Mouse (Mus musculus): ENCODE data around the gene Tubgcp6. TPM values are rescaled to one million over a fixed set of nuclear protein-coding genes. Genes with fewer than 3 reads are reported as not detected.
A peak's percentile ranks its signal among the peaks of the same experiment; 100 is the strongest.

Gene Tubgcp6
- polyA plus RNA-seq, 1 experiment from 2014 or later: 15.4 TPM

GRCm38 (mm10) chr15:89140048-89140658 is 17.2 kb upstream of the Tubgcp6 start:
- Histone ChIP-seq H3K9me3 (no peaks in the 10 kb centered on the region), H3K4me3 (peak overlapping the region; percentile 67), H3K27ac (peak overlapping the region; percentile 85), H3K27me3 (ENCODE audit: insufficient read depth, poor library complexity, severe bottlenecking) (peaks cover 63% of the 10 kb centered on the region), H3K36me3 (peaks cover 7% of the 10 kb centered on the region; the same call in 1 of the 2 replicates), H3K4me1 (peaks cover 46% of the 10 kb centered on the region)
- DNase-seq (ENCODE audit: low spot score): no peak
- under 1% methylated on average over 53 of the region's 53 CpGs for WGBS

- H3K27me3 ChIP-seq (ENCODE audit: insufficient read depth, poor library complexity, severe bottlenecking): peaks cover 47% of the 10 kb centered on the region
- WGBS: 83% methylated on average over 6 of the region's 6 CpGs
Measured at GRCm38 (mm10) chr15:89138531-89138930, 15.6 kb upstream of the Tubgcp6 start.

GRCm38 (mm10) chr15:89138046-89138405 is 15.1 kb upstream of the Tubgcp6 start:
- H3K9me3 ChIP-seq: no peaks in the 10 kb centered on the region
- 78% methylated on average over 7 of the region's 7 CpGs for WGBS
- DNase-seq (ENCODE audit: low spot score): no peak
- 0 out of 2 replicates have a peak overlapping the region, but pooled peaks have one; percentile 5 for H3K4me3 ChIP-seq
- H3K27ac ChIP-seq: peak overlapping the region; percentile 69
- peaks cover 16% of the 10 kb centered on the region for H3K36me3 ChIP-seq
- H3K4me1 ChIP-seq: peaks cover 46% of the 10 kb centered on the region
- H3K27me3 ChIP-seq (ENCODE audit: insufficient read depth, poor library complexity, severe bottlenecking): peaks cover 42% of the 10 kb centered on the region

More at GRCm38 (mm10) chr15:89138531-89138930, 15.6 kb upstream of the Tubgcp6 start:
- Histone ChIP-seq H3K27ac (no peak overlapping the region), H3K4me3 (no peak overlapping the region), H3K4me1 (peaks cover 46% of the 10 kb centered on the region), H3K9me3 (no peaks in the 10 kb centered on the region), H3K36me3 (peaks cover 14% of the 10 kb centered on the region; the same call in 1 of the 2 replicates)
- DNase-seq (ENCODE audit: low spot score): no peak

GRCm38 (mm10) chr15:89137378-89138045 is 14.6 kb upstream of the Tubgcp6 start:
- peak overlapping the region; percentile 39 for H3K4me3 ChIP-seq
- peak overlapping the region; percentile 69 for H3K27ac ChIP-seq
- H3K27me3 ChIP-seq (ENCODE audit: insufficient read depth, poor library complexity, severe bottlenecking): peaks cover 37% of the 10 kb centered on the region
- 51% methylated on average over 11 of the region's 11 CpGs for WGBS
- peaks cover 46% of the 10 kb centered on the region for H3K4me1 ChIP-seq
- no peaks in the 10 kb centered on the region for H3K9me3 ChIP-seq
- DNase-seq (ENCODE audit: low spot score): no peak
- H3K36me3 ChIP-seq: peaks cover 21% of the 10 kb centered on the region

GRCm38 (mm10) chr15:89136461-89137155 is 13.7 kb upstream of the Tubgcp6 start:
- 83% methylated on average over 5 of the region's 5 CpGs for WGBS

GRCm38 (mm10) chr15:89131316-89131715 is 8.4 kb upstream of the Tubgcp6 start:
- DNase-seq (ENCODE audit: low spot score): no peak
- Histone ChIP-seq H3K27me3 (ENCODE audit: insufficient read depth, poor library complexity, severe bottlenecking) (no peaks in the 10 kb centered on the region), H3K36me3 (peaks cover 40% of the 10 kb centered on the region), H3K27ac (no peak overlapping the region), H3K4me3 (no peak overlapping the region), H3K9me3 (no peaks in the 10 kb centered on the region), H3K4me1 (peaks cover 16% of the 10 kb centered on the region)
- WGBS: 81% methylated on average over 3 of the region's 3 CpGs

More at GRCm38 (mm10) chr15:89136461-89137155, 13.7 kb upstream of the Tubgcp6 start:
- H3K27me3 ChIP-seq (ENCODE audit: insufficient read depth, poor library complexity, severe bottlenecking): peaks cover 28% of the 10 kb centered on the region
- DNase-seq (ENCODE audit: low spot score): no peak
- peaks cover 40% of the 10 kb centered on the region for H3K4me1 ChIP-seq
- H3K4me3 ChIP-seq: peak overlapping the region; percentile 39; the same call in 1 of the 2 replicates
- no peaks in the 10 kb centered on the region for H3K9me3 ChIP-seq
- H3K27ac ChIP-seq: no peak overlapping the region
- H3K36me3 ChIP-seq: peaks cover 29% of the 10 kb centered on the region

- Histone ChIP-seq H3K27ac (no peak overlapping the region), H3K9me3 (no peaks in the 10 kb centered on the region)
- DNase-seq (ENCODE audit: low spot score): no peak
Measured at GRCm38 (mm10) chr15:89130245-89130644, 7.3 kb upstream of the Tubgcp6 start.

GRCm38 (mm10) chr15:89128382-89129350 is 5.8 kb upstream of the Tubgcp6 start, which contains the start of gene Hdac10:
TSS of gene Hdac10 (minus strand) at chr15:89128700.
- Histone ChIP-seq H3K9me3 (no peaks in the 10 kb centered on the region), H3K27me3 (ENCODE audit: insufficient read depth, poor library complexity, severe bottlenecking) (no peaks in the 10 kb centered on the region), H3K36me3 (peaks cover 43% of the 10 kb centered on the region), H3K4me1 (peaks cover 22% of the 10 kb centered on the region), H3K4me3 (peak within 1 kb of the TSS; percentile 76), H3K27ac (peak within 1 kb of the TSS; percentile 92)
- WGBS: 4% methylated on average over 36 of the region's 36 CpGs
- DNase-seq (ENCODE audit: low spot score): peak; percentile 93

More at GRCm38 (mm10) chr15:89130245-89130644, 7.3 kb upstream of the Tubgcp6 start:
- H3K27me3 ChIP-seq (ENCODE audit: insufficient read depth, poor library complexity, severe bottlenecking): no peaks in the 10 kb centered on the region
- H3K36me3 ChIP-seq: peaks cover 43% of the 10 kb centered on the region
- peaks cover 16% of the 10 kb centered on the region for H3K4me1 ChIP-seq
- H3K4me3 ChIP-seq: no peak overlapping the region

GRCm38 (mm10) chr15:89127364-89127940 is 4.5 kb upstream of the Tubgcp6 start:
- peak overlapping the region; percentile 76 for H3K4me3 ChIP-seq
- H3K36me3 ChIP-seq: peaks cover 35% of the 10 kb centered on the region
- no peaks in the 10 kb centered on the region for H3K9me3 ChIP-seq
- peaks cover 27% of the 10 kb centered on the region for H3K4me1 ChIP-seq
- no peak for DNase-seq (ENCODE audit: low spot score)
- WGBS: 81% methylated on average over 8 of the region's 8 CpGs
- peak overlapping the region; percentile 92; the same call in 1 of the 2 replicates for H3K27ac ChIP-seq
- no peaks in the 10 kb centered on the region for H3K27me3 ChIP-seq (ENCODE audit: insufficient read depth, poor library complexity, severe bottlenecking)

- peaks cover 28% of the 10 kb centered on the region for H3K36me3 ChIP-seq
- no peak overlapping the region for H3K4me3 ChIP-seq
- WGBS: 87% methylated on average over 8 of the region's 8 CpGs
- H3K27ac ChIP-seq: no peak overlapping the region
- H3K9me3 ChIP-seq: no peaks in the 10 kb centered on the region
- peaks cover 35% of the 10 kb centered on the region for H3K4me1 ChIP-seq
- no peaks in the 10 kb centered on the region for H3K27me3 ChIP-seq (ENCODE audit: insufficient read depth, poor library complexity, severe bottlenecking)
- DNase-seq (ENCODE audit: low spot score): no peak
Measured at GRCm38 (mm10) chr15:89126622-89127021, 3.7 kb upstream of the Tubgcp6 start.

GRCm38 (mm10) chr15:89125351-89125750 is 2.4 kb upstream of the Tubgcp6 start:
- Histone ChIP-seq H3K4me1 (peaks cover 46% of the 10 kb centered on the region), H3K9me3 (no peaks in the 10 kb centered on the region), H3K27ac (no peak overlapping the region), H3K36me3 (peaks cover 19% of the 10 kb centered on the region), H3K27me3 (ENCODE audit: insufficient read depth, poor library complexity, severe bottlenecking) (no peaks in the 10 kb centered on the region), H3K4me3 (no peak overlapping the region)
- no peak for DNase-seq (ENCODE audit: low spot score)
- WGBS: 91% methylated on average over 9 of the region's 9 CpGs

- Histone ChIP-seq H3K9me3 (no peaks in the 10 kb centered on the region), H3K4me3 (no peak overlapping the region), H3K36me3 (peaks cover 25% of the 10 kb centered on the region), H3K27ac (no peak overlapping the region), H3K4me1 (peaks cover 50% of the 10 kb centered on the region), H3K27me3 (ENCODE audit: insufficient read depth, poor library complexity, severe bottlenecking) (no peaks in the 10 kb centered on the region)
- no peak for DNase-seq (ENCODE audit: low spot score)
- WGBS: 87% methylated on average over 3 of the region's 3 CpGs
Measured at GRCm38 (mm10) chr15:89124312-89124711, 1.4 kb upstream of the Tubgcp6 start.

Data from heart, embryonic 10.5 days (tissue).